Mouse (Mus musculus): ENCODE data around the gene Tmem132b. TPM values are rescaled to one million over a fixed set of nuclear protein-coding genes. Genes with fewer than 3 reads are reported as not detected.
"Not testable (repeated sequence)": the region's sequence is repeated elsewhere in the genome, so short reads cannot be mapped to it uniquely, and the experiment has no call there.

Gene Tmem132b
- polyA plus RNA-seq (2015; fragmentation: Nextera tagmentation; extraction: Ambion mirVana) = 8.4 and 9.1 TPM in 2 replicates

DNA sequence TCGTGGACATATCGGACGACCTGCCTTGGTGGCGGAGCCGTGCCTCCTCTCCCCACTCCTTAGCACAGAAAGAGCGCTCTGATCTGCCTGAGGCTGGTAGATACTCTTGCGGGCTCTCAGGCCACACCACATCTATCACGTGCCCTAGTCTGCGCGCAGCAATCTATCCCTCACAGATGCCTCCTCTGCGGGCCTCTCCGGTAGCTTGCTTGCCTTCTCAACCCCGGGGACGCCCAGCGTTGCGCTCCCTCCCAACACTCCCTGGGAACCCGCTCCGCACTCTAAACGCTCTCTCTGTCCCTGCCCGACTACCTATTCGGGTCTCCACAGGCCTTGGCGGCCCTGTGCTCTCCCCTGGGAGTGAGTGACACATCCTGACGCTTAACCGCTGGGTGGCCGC is at the start of gene Tmem132b:
Tmem132b (plus strand) TSS at position 141 of the 400 bp plus-strand sequence.
- peaks cover 32% of the 10 kb centered on the region for H3K4me1 ChIP-seq (replicated peaks; ENCODE audit: control insufficient read depth, insufficient read depth, low read length)
- no peaks in the 10 kb centered on the region; the same call in 1 of the 2 replicates for H3K9me3 ChIP-seq (ENCODE audit: control insufficient read depth, low read length)
- peak within 1 kb of the TSS; percentile 65 for H3K4me3 ChIP-seq (replicated peaks; ENCODE audit: low read length)
- 6% methylated on average over 24 of the region's 25 CpGs for WGBS
- H3K36me3 ChIP-seq (ENCODE audit: control insufficient read depth, insufficient read depth) = no peaks in the 10 kb centered on the region
- H3K27me3 ChIP-seq (replicated peaks; ENCODE audit: control insufficient read depth, insufficient read depth, low read length) = peaks cover 4% of the 10 kb centered on the region; the same call in 1 of the 2 replicates
- peak within 1 kb of the TSS; percentile 93 for H3K4me2 ChIP-seq (ENCODE audit: low read length)
- peak; percentile 37 for ATAC-seq
- H3K9ac ChIP-seq (replicated peaks; ENCODE audit: low read depth, low read length) = peak within 1 kb of the TSS; percentile 77
- peak within 1 kb of the TSS; percentile 62 for H3K27ac ChIP-seq (ENCODE audit: low read length)

- no peaks in the 10 kb centered on the region for H3K9me3 ChIP-seq (ENCODE audit: control insufficient read depth, low read length)
- H3K9ac ChIP-seq (replicated peaks; ENCODE audit: low read depth, low read length) = no peak overlapping the region
- peaks cover 7% of the 10 kb centered on the region for H3K36me3 ChIP-seq (ENCODE audit: control insufficient read depth, insufficient read depth)
- WGBS = 91% methylated on average over 7 of the region's 7 CpGs
- H3K4me2 ChIP-seq (ENCODE audit: low read length) = no peak overlapping the region
- H3K27ac ChIP-seq (ENCODE audit: low read length) = no peak overlapping the region
- peaks cover 26% of the 10 kb centered on the region for H3K4me1 ChIP-seq (replicated peaks; ENCODE audit: control insufficient read depth, insufficient read depth, low read length)
- H3K4me3 ChIP-seq (replicated peaks; ENCODE audit: low read length) = no peak overlapping the region
- ATAC-seq = no peak
- H3K27me3 ChIP-seq (replicated peaks; ENCODE audit: control insufficient read depth, insufficient read depth, low read length) = no peaks in the 10 kb centered on the region
These were observed 49.1 kb upstream of the Tmem132b start for GRCm38 (mm10) chr5:125482474-125482873.

GRCm38 (mm10) chr5:125483712-125484611 is 47.6 kb upstream of the Tmem132b start:
- H3K36me3 ChIP-seq (ENCODE audit: control insufficient read depth, insufficient read depth) = peaks cover 7% of the 10 kb centered on the region
- no peak overlapping the region for H3K4me3 ChIP-seq (replicated peaks; ENCODE audit: low read length)
- no peak overlapping the region for H3K27ac ChIP-seq (ENCODE audit: low read length)
- no peaks in the 10 kb centered on the region for H3K9me3 ChIP-seq (ENCODE audit: control insufficient read depth, low read length)
- 81% methylated on average over 5 of the region's 6 CpGs for WGBS
- no peak for ATAC-seq
- H3K27me3 ChIP-seq (replicated peaks; ENCODE audit: control insufficient read depth, insufficient read depth, low read length) = no peaks in the 10 kb centered on the region
- H3K9ac ChIP-seq (replicated peaks; ENCODE audit: low read depth, low read length) = no peak overlapping the region
- H3K4me2 ChIP-seq (ENCODE audit: low read length) = no peak overlapping the region
- H3K4me1 ChIP-seq (replicated peaks; ENCODE audit: control insufficient read depth, insufficient read depth, low read length) = peaks cover 15% of the 10 kb centered on the region

DNA sequence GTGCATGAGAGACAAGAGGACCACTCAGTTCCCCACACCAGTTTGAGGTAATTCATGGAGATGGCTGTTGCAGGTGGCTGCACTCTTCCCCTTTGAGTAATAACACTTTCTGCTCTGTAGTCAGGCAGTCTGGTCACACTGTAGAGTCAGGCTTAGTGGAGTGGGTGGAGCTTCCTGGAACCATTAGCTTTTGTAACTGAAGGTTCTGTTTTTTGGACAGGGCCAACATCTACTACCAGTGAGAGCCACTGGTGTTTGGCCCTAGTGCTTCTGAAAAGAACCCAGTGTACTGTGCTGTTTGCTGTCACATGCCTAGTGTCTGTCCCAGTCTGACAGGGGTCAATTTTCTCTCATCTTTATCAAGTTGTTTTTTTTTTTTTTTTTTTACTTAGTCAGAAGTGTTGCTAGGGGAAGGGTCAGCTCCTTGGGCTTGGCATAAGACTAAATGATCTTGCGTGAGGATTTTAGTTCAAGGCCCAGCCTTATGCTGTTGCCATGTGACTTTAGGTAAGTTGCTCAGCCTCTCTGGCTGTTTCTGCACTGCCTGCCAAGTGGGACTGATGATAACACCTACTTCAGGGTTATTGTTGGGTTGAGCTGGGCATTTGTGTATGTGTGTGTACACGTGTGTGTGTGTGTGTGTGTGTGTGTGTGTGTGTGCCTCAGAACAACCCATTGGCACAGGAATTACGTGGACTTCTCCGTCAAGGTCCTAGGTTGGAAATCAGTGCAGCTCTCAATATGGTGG is 46.4 kb upstream of the Tmem132b start:
- Histone ChIP-seq H3K27me3 (replicated peaks; ENCODE audit: control insufficient read depth, insufficient read depth, low read length) (no peaks in the 10 kb centered on the region), H3K4me2 (ENCODE audit: low read length) (no peak overlapping the region), H3K36me3 (ENCODE audit: control insufficient read depth, insufficient read depth) (peaks cover 13% of the 10 kb centered on the region), H3K4me1 (replicated peaks; ENCODE audit: control insufficient read depth, insufficient read depth, low read length) (peaks cover 12% of the 10 kb centered on the region), H3K9ac (replicated peaks; ENCODE audit: low read depth, low read length) (no peak overlapping the region), H3K9me3 (ENCODE audit: control insufficient read depth, low read length) (no peaks in the 10 kb centered on the region), H3K27ac (ENCODE audit: low read length) (no peak overlapping the region), H3K4me3 (replicated peaks; ENCODE audit: low read length) (no peak overlapping the region)
- ATAC-seq = no peak
- WGBS = 95% methylated on average over 4 of the region's 4 CpGs

DNA sequence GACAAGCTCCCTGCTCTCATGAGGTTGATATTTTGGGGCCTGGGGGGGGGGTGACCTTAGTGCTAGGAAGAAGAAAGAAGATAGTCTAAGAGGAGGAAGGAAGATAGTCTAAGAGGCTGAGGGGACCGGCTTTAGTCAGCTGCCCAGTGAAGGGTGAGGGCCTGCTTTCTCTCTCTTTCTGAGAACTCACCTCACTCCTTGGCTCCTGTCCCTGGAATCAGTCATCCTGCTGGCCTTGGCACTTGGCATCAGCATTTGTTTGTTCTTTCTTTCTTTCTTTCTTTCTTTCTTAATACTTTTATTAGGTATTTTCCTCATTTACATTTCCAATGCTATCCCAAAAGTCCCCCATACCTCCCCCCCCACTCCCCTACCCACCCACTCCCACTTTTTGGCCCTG is 45.5 kb upstream of the Tmem132b start:
- H3K27ac ChIP-seq (ENCODE audit: low read length) = no peak overlapping the region
- no peak for ATAC-seq
- no peaks in the 10 kb centered on the region for H3K9me3 ChIP-seq (ENCODE audit: control insufficient read depth, low read length)
- 79% methylated on average over 1 of the region's 1 CpGs for WGBS
- H3K4me3 ChIP-seq (replicated peaks; ENCODE audit: low read length) = no peak overlapping the region
- H3K4me2 ChIP-seq (ENCODE audit: low read length) = no peak overlapping the region
- H3K27me3 ChIP-seq (replicated peaks; ENCODE audit: control insufficient read depth, insufficient read depth, low read length) = no peaks in the 10 kb centered on the region
- no peak overlapping the region for H3K9ac ChIP-seq (replicated peaks; ENCODE audit: low read depth, low read length)
- H3K4me1 ChIP-seq (replicated peaks; ENCODE audit: control insufficient read depth, insufficient read depth, low read length) = peaks cover 7% of the 10 kb centered on the region; the same call in 1 of the 2 replicates
- peaks cover 16% of the 10 kb centered on the region for H3K36me3 ChIP-seq (ENCODE audit: control insufficient read depth, insufficient read depth)

- WGBS = 54% methylated on average over 11 of the region's 11 CpGs
- Histone ChIP-seq H3K9ac (replicated peaks; ENCODE audit: low read depth, low read length) (no peak overlapping the region), H3K4me2 (ENCODE audit: low read length) (no peak overlapping the region), H3K4me3 (replicated peaks; ENCODE audit: low read length) (no peak overlapping the region), H3K4me1 (replicated peaks; ENCODE audit: control insufficient read depth, insufficient read depth, low read length) (peaks cover 7% of the 10 kb centered on the region; the same call in 1 of the 2 replicates), H3K9me3 (ENCODE audit: control insufficient read depth, low read length) (no peaks in the 10 kb centered on the region), H3K27me3 (replicated peaks; ENCODE audit: control insufficient read depth, insufficient read depth, low read length) (no peaks in the 10 kb centered on the region), H3K36me3 (ENCODE audit: control insufficient read depth, insufficient read depth) (peaks cover 18% of the 10 kb centered on the region), H3K27ac (ENCODE audit: low read length) (peak overlapping the region; percentile 44)
- peak; percentile 36; the same call in 1 of the 2 replicates for ATAC-seq
These were observed 44.0 kb upstream of the Tmem132b start for GRCm38 (mm10) chr5:125487375-125488115.

DNA sequence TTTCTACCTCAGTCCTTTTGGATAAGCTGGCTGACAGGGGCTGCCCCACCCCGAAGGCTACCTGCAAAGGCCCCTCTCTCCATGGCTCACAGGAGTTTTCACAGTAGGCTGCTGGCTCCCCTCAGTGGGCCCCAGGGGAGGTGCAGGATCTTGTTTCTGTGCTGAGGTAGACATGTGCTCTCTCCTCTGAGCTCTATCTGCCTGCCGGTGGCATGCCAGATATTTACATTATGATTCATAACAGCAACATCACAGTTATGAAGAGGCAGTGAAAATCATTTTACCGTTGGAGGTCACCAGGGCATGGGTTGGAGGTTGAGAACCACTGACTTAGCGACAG is 43.5 kb upstream of the Tmem132b start:
- Histone ChIP-seq H3K9me3 (ENCODE audit: control insufficient read depth, low read length) (no peaks in the 10 kb centered on the region), H3K4me1 (replicated peaks; ENCODE audit: control insufficient read depth, insufficient read depth, low read length) (peaks cover 7% of the 10 kb centered on the region; the same call in 1 of the 2 replicates), H3K27me3 (replicated peaks; ENCODE audit: control insufficient read depth, insufficient read depth, low read length) (no peaks in the 10 kb centered on the region), H3K36me3 (ENCODE audit: control insufficient read depth, insufficient read depth) (peaks cover 15% of the 10 kb centered on the region), H3K27ac (ENCODE audit: low read length) (no peak overlapping the region), H3K4me2 (ENCODE audit: low read length) (no peak overlapping the region), H3K9ac (replicated peaks; ENCODE audit: low read depth, low read length) (no peak overlapping the region), H3K4me3 (replicated peaks; ENCODE audit: low read length) (no peak overlapping the region)
- WGBS = 74% methylated on average over 4 of the region's 4 CpGs
- no peak for ATAC-seq

DNA sequence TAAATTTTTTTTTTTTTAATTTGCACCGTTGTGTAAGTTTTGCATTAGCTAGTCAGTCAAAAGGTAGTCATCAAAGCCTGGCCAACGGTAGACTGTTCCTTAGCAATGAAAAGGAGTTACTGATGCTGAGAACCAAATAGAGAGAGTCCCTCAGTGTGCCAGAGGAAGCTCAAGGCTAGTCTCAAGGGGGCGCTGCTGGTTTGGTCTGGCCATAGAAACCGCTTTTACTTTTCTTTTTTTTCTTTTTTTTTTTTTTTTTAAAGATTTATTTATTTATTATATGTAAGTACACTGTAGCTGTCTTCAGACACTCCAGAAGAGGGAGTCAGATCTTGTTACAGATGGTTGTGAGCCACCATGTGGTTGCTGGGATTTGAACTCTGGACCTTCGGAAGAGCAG is 42.6 kb upstream of the Tmem132b start:
- WGBS = 88% methylated on average over 5 of the region's 5 CpGs
- H3K4me1 ChIP-seq (replicated peaks; ENCODE audit: control insufficient read depth, insufficient read depth, low read length); H3K4me2 ChIP-seq (ENCODE audit: low read length); H3K9me3 ChIP-seq (ENCODE audit: control insufficient read depth, low read length); H3K4me3 ChIP-seq (replicated peaks; ENCODE audit: low read length); ATAC-seq; H3K9ac ChIP-seq (replicated peaks; ENCODE audit: low read depth, low read length); H3K27me3 ChIP-seq (replicated peaks; ENCODE audit: control insufficient read depth, insufficient read depth, low read length); H3K27ac ChIP-seq (ENCODE audit: low read length): not testable (repeated sequence)
- peaks cover 15% of the 10 kb centered on the region for H3K36me3 ChIP-seq (ENCODE audit: control insufficient read depth, insufficient read depth)

GRCm38 (mm10) chr5:125491107-125491506 is 40.5 kb upstream of the Tmem132b start:
- no peak for ATAC-seq
- H3K27me3 ChIP-seq (replicated peaks; ENCODE audit: control insufficient read depth, insufficient read depth, low read length) = no peaks in the 10 kb centered on the region
- H3K4me3 ChIP-seq (replicated peaks; ENCODE audit: low read length) = no peak overlapping the region
- H3K4me2 ChIP-seq (ENCODE audit: low read length) = no peak overlapping the region
- no peaks in the 10 kb centered on the region for H3K9me3 ChIP-seq (ENCODE audit: control insufficient read depth, low read length)
- peaks cover 11% of the 10 kb centered on the region; the same call in 1 of the 2 replicates for H3K36me3 ChIP-seq (ENCODE audit: control insufficient read depth, insufficient read depth)
- 88% methylated on average over 10 of the region's 10 CpGs for WGBS
- H3K4me1 ChIP-seq (replicated peaks; ENCODE audit: control insufficient read depth, insufficient read depth, low read length) = peaks cover 7% of the 10 kb centered on the region; the same call in 1 of the 2 replicates
- no peak overlapping the region for H3K27ac ChIP-seq (ENCODE audit: low read length)
- no peak overlapping the region for H3K9ac ChIP-seq (replicated peaks; ENCODE audit: low read depth, low read length)

All from forebrain, embryonic 16.5 days (tissue).